Mouse (Mus musculus) forebrain, postnatal 0 days (tissue): Measurements from ENCODE around the gene Lrrc75a. TPM values are rescaled to one million over a fixed set of nuclear protein-coding genes. Genes with fewer than 3 reads are reported as not detected.

Source experiments
- ATAC-seq: fragments of 200-750 bp; cut with Nextera tagmentation; 2 replicates; pipeline ENCODE4 v1.8.0; 2017; ENCODE audit warnings: mild to moderate bottlenecking, moderate library complexity
- DNase-seq: peaks from one replicate; pipeline ENCODE4 v3.0.0-alpha.2; 2015
- H3K27ac ChIP-seq: fragments of 300-500 bp; sonication (generic); 2 replicates; pipeline ENCODE4 v1.5.1; 2014; ENCODE audit warnings: low read depth, mild to moderate bottlenecking, antibody characterized with exemption, low read length, moderate library complexity, mixed read lengths
- H3K27me3 ChIP-seq: fragments of 300-500 bp; sonication (generic); 2 replicates; pipeline ENCODE4 v1.6.1; 2014; ENCODE audit warnings: mild to moderate bottlenecking, low read length, mixed read lengths; ENCODE audit not compliant: insufficient read depth
- H3K36me3 ChIP-seq: fragments of 300-500 bp; sonication (generic); 2 replicates; pipeline ENCODE4 v1.6.1; 2014; ENCODE audit warnings: mild to moderate bottlenecking, moderate library complexity; ENCODE audit not compliant: insufficient read depth
- H3K4me1 ChIP-seq: fragments of 300-500 bp; sonication (generic); 2 replicates; pipeline ENCODE4 v1.6.1; 2014; ENCODE audit warnings: antibody characterized with exemption; ENCODE audit not compliant: insufficient read depth
- H3K4me2 ChIP-seq: fragments of 300-500 bp; sonication (generic); 2 replicates; pipeline ENCODE4 v1.6.1; 2014; ENCODE audit warnings: low read depth, mild to moderate bottlenecking, moderate library complexity
- H3K4me3 ChIP-seq: fragments of 300-500 bp; sonication (generic); 2 replicates; pipeline ENCODE4 v1.5.1; 2014; ENCODE audit warnings: low read depth, low read length, mixed read lengths
- H3K9ac ChIP-seq: fragments of 300-500 bp; sonication (generic); 2 replicates; pipeline ENCODE4 v1.6.1; 2014; ENCODE audit warnings: mild to moderate bottlenecking
- H3K9me3 ChIP-seq: fragments of 300-500 bp; sonication (generic); 2 replicates; pipeline ENCODE4 v1.6.1; 2016; ENCODE audit warnings: low read length
- CTCF ChIP-seq: sonication (generic); IDR thresholded peaks from 2 replicates; pipeline ENCODE4 v1.5.1; 2016; ENCODE audit warnings: antibody characterized with exemption, control low read depth, low read depth
- WGBS: fragments of 180-500 bp; shearing (Covaris S2); extraction: QIAGEN DNeasy Blood & Tissue Kit; methylation state at CpG from one replicate; pipeline ENCODE4 v1.1.7; 2014; 5-methylcytosine and 5-hydroxymethylcytosine counted together
- polyA plus RNA-seq: library from polyadenylated mRNA; unstranded; fragments of >200 nt; fragmentation: Nextera tagmentation; extraction: Ambion mirVana; gene quantifications from 2 replicates; pipeline ENCODE4 v1.2.1, GENCODE M21; 2015
- total RNA-seq: library from RNA; depleted of rRNA; stranded (reverse); fragments of >200 nt; gene quantifications from 2 replicates; pipeline ENCODE4 v1.2.3, GENCODE M21; 2014

The Lrrc75a gene
- total and polyA plus RNA-seq, 2 experiments from 2014 or later, result 7.1 to 13.2 TPM

GRCm38 (mm10) chr11:62640378-62640777 lies 7.9 kb downstream of the Lrrc75a start:
- Histone ChIP-seq H3K4me2 (no peak overlapping the region), H3K27me3 (no peaks in the 10 kb centered on the region), H3K4me1 (peaks cover 11% of the 10 kb centered on the region; the same call in 1 of the 2 replicates), H3K4me3 (no peak overlapping the region), H3K27ac (no peak overlapping the region), H3K36me3 (no peaks in the 10 kb centered on the region), H3K9ac (no peak overlapping the region), H3K9me3 (no peaks in the 10 kb centered on the region)
- ATAC-seq (no peak), DNase-seq (no peak)
- TF ChIP-seq CTCF, result no peak
- WGBS, result 65% methylated on average over 3 of the region's 3 CpGs

GRCm38 (mm10) chr11:62638402-62638801 lies 9.9 kb downstream of the Lrrc75a start:
- Histone ChIP-seq H3K27me3 (no peaks in the 10 kb centered on the region), H3K4me3 (no peak overlapping the region), H3K36me3 (no peaks in the 10 kb centered on the region), H3K9ac (no peak overlapping the region), H3K9me3 (no peaks in the 10 kb centered on the region), H3K27ac (no peak overlapping the region), H3K4me1 (0 out of 2 replicates have a peak, but pooled peaks cover 2% of the 10 kb centered on the region), H3K4me2 (no peak overlapping the region)
- no peak for DNase-seq
- no peak for TF ChIP-seq CTCF
- no peak for ATAC-seq
- WGBS, result 97% methylated on average over 4 of the region's 4 CpGs

DNA sequence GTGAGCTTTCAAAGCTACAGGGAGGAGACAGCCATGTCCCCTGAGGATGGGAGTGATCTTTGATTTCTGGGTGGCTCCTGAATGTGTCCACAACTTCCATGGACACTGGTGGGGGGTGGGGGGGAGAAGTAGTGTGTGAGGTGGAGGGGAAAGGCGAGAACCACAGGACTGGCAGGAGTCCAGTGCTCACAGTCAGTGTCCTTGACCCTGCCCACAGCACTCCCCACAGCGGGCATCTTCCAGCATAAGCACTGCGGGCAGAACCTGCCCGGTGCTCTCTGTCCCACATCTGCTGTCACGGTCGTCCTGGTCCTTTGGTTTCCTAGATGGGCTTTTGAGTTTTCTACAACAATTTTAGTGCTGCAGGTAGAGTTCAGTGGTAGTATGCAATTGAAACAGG lies 10.5 kb downstream of the Lrrc75a start:
- H3K4me1 ChIP-seq, result no peaks in the 10 kb centered on the region
- no peak overlapping the region for H3K27ac ChIP-seq
- no peaks in the 10 kb centered on the region for H3K36me3 ChIP-seq
- no peak overlapping the region for H3K4me2 ChIP-seq
- 84% methylated on average over 6 of the region's 6 CpGs for WGBS
- no peak for TF ChIP-seq CTCF
- DNase-seq (no peak), ATAC-seq (no peak)
- no peaks in the 10 kb centered on the region for H3K27me3 ChIP-seq
- no peak overlapping the region for H3K9ac ChIP-seq
- H3K4me3 ChIP-seq, result no peak overlapping the region
- no peaks in the 10 kb centered on the region for H3K9me3 ChIP-seq

- WGBS, result 83% methylated on average over 5 of the region's 5 CpGs
- TF ChIP-seq CTCF, result no peak
- no peak overlapping the region for H3K9ac ChIP-seq
- no peaks in the 10 kb centered on the region for H3K36me3 ChIP-seq
- H3K4me3 ChIP-seq, result no peak overlapping the region
- no peak overlapping the region for H3K4me2 ChIP-seq
- ATAC-seq (no peak), DNase-seq (no peak)
- H3K4me1 ChIP-seq, result no peaks in the 10 kb centered on the region
- no peaks in the 10 kb centered on the region for H3K27me3 ChIP-seq
- H3K9me3 ChIP-seq, result no peaks in the 10 kb centered on the region
- no peak overlapping the region for H3K27ac ChIP-seq
Observed at GRCm38 (mm10) chr11:62637401-62637800, 10.9 kb downstream of the Lrrc75a start.

DNA sequence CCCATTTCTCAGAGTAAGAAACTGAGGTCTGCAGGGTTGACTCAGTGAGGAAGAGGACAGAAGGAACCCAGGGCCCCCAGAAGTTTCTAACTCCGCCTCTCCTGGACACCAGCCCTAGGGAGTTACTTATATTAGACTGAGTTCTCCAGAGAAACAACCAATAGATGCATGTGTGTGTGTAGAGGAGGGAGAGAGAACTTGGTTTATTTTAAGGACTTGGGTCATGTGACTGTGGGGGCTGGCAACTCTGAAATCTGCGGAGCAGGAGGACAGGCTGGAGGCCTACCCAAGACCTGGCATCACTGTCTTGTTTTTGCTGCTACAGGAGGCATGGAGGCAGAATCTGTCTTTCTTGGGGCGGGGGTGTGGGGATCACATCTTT lies 11.5 kb downstream of the Lrrc75a start:
- Histone ChIP-seq H3K27ac (no peak overlapping the region), H3K4me1 (no peaks in the 10 kb centered on the region), H3K27me3 (no peaks in the 10 kb centered on the region), H3K9me3 (no peaks in the 10 kb centered on the region), H3K4me3 (no peak overlapping the region), H3K36me3 (no peaks in the 10 kb centered on the region), H3K9ac (no peak overlapping the region), H3K4me2 (no peak overlapping the region)
- no peak for DNase-seq
- no peak for ATAC-seq
- WGBS, result 76% methylated on average over 3 of the region's 3 CpGs
- TF ChIP-seq CTCF, result no peak

DNA sequence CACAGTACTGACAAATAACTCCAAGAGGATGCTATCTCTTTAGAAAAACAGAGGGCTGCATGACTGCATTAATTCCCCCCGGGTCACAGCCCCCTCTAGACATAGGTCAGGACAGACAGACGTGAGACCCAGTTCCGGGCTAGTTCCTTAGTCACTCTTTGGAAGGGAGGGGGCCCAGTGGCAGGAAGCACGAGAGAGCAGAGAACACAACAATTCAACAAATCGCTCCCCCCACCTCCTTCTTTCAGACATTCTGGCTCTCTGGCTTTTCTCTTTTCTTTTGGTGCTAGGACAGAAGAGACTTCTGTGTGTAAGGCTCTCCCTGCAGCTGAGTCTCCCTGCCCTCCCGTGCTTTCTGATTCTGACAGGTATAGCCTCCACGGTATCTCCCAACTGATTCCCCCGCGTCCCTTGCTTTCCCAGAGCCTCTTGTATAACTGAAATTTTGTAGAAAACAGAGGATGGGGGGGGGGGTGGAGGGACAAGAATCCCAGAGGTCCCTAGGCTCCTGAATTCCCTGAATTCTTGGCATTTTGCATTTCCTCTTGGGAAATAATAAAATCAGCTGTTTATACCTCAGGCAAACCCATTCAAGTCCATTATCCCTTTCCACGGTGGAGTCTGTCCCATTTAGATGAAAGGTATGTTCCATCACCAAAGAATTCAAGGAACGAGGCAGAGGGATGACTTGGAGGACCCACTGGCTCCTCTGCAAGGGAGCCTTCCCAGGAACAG lies 12.1 kb downstream of the Lrrc75a start:
- Histone ChIP-seq H3K9me3 (no peaks in the 10 kb centered on the region), H3K4me1 (no peaks in the 10 kb centered on the region), H3K4me3 (no peak overlapping the region), H3K36me3 (no peaks in the 10 kb centered on the region), H3K27me3 (no peaks in the 10 kb centered on the region), H3K27ac (no peak overlapping the region), H3K9ac (no peak overlapping the region; the same call in 1 of the 2 replicates), H3K4me2 (no peak overlapping the region)
- no peak for TF ChIP-seq CTCF
- DNase-seq (no peak), ATAC-seq (no peak)
- WGBS, result 59% methylated on average over 11 of the region's 11 CpGs

DNA sequence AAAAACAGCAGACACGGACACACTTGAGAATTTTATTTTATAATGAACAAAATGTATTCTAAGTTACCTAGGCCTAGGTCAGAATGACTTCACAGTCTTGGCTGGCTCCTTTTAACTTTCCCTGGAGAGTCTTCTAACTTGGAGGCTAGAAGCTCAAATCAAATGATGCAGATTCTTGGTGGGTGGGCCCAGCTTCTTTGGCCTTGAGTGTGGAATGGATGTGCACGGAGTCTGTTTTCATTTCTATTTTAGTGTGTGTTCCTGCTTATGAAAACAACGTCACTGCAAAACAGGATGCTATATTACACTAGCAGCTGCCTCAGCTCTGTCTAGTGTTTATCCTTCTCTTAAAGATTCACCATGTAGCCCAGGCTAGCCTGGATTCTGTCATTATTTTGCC lies 12.9 kb downstream of the Lrrc75a start:
- DNase-seq (no peak), ATAC-seq (no peak)
- Histone ChIP-seq H3K27me3 (no peaks in the 10 kb centered on the region), H3K9ac (no peak overlapping the region), H3K4me3 (no peak overlapping the region), H3K4me2 (no peak overlapping the region), H3K36me3 (no peaks in the 10 kb centered on the region), H3K27ac (no peak overlapping the region), H3K4me1 (peaks cover 3% of the 10 kb centered on the region), H3K9me3 (no peaks in the 10 kb centered on the region)
- no peak for TF ChIP-seq CTCF
- WGBS, result 75% methylated on average over 3 of the region's 3 CpGs
